Mouse (Mus musculus) stomach, postnatal 0 days (tissue): ENCODE results near the gene Rnf180. TPM values are rescaled to one million over a fixed set of nuclear protein-coding genes. Genes with fewer than 3 reads are reported as not detected.
A peak's percentile ranks its signal among the peaks of the same experiment; 100 is the strongest.

Experiments
- ATAC-seq: fragments of 200-750 bp; cut with Nextera tagmentation; 2 replicates; pipeline ENCODE4 v1.8.0; 2017; ENCODE audit not compliant: low FRiP score, low TSS enrichment
- DNase-seq: peaks from one replicate; pipeline ENCODE4 v3.0.0-alpha.2; 2016; ENCODE audit warnings: low spot score
- H3K27ac ChIP-seq: fragments of 300-500 bp; sonication (generic); replicated peaks from 2 replicates; pipeline ENCODE4 v1.5.1; 2014; ENCODE audit warnings: mild to moderate bottlenecking, control low read depth
- H3K27me3 ChIP-seq: fragments of 300-500 bp; sonication (generic); 2 replicates; pipeline ENCODE4 v1.6.1; 2014; ENCODE audit warnings: low read length; ENCODE audit not compliant: control insufficient read depth, insufficient read depth
- H3K36me3 ChIP-seq: fragments of 300-500 bp; sonication (generic); 2 replicates; pipeline ENCODE4 v1.6.1; 2014; ENCODE audit warnings: low read length, mixed read lengths; ENCODE audit not compliant: control insufficient read depth, insufficient read depth
- H3K4me1 ChIP-seq: fragments of 300-500 bp; sonication (generic); replicated peaks from 2 replicates; pipeline ENCODE4 v1.6.1; 2014; ENCODE audit warnings: antibody characterized with exemption; ENCODE audit not compliant: control insufficient read depth, insufficient read depth
- H3K4me2 ChIP-seq: fragments of 300-500 bp; sonication (generic); replicated peaks from 2 replicates; pipeline ENCODE4 v1.6.1; 2014; ENCODE audit warnings: low read depth, mild to moderate bottlenecking, control low read depth, moderate library complexity
- H3K4me3 ChIP-seq: fragments of 300-500 bp; sonication (generic); 2 replicates; pipeline ENCODE4 v1.5.1; 2014; ENCODE audit warnings: low read depth, low read length, control low read depth
- H3K9ac ChIP-seq: fragments of 300-500 bp; sonication (generic); 2 replicates; pipeline ENCODE4 v1.6.1; 2014; ENCODE audit warnings: mild to moderate bottlenecking, low read length, control low read depth, mixed read lengths
- H3K9me3 ChIP-seq: fragments of 300-500 bp; sonication (generic); 2 replicates; pipeline ENCODE4 v1.6.1; 2016; ENCODE audit warnings: low read length; ENCODE audit not compliant: control insufficient read depth
- CTCF ChIP-seq: IDR thresholded peaks from 2 replicates; pipeline ENCODE4 v1.5.1; 2016; ENCODE audit warnings: antibody characterized with exemption, low read depth, mild to moderate bottlenecking, moderate library complexity
- EP300 ChIP-seq: optimal IDR thresholded peaks from 2 replicates; pipeline ENCODE3; 2016; ENCODE audit warnings: antibody characterized with exemption
- WGBS: fragments of 180-500 bp; shearing (Covaris S2); extraction: QIAGEN DNeasy Blood & Tissue Kit; methylation state at CpG from one replicate; pipeline ENCODE4 v1.1.7; 2014; 5-methylcytosine and 5-hydroxymethylcytosine counted together
- polyA plus RNA-seq: library from polyadenylated mRNA; unstranded; fragments of >200 nt; fragmentation: Nextera tagmentation; extraction: Ambion mirVana; gene quantifications from 2 replicates; pipeline ENCODE4 v1.2.1, GENCODE M21; 2015

Rnf180 gene
- polyA plus RNA-seq, 1 experiment from 2014 or later: 1.2 TPM

DNA sequence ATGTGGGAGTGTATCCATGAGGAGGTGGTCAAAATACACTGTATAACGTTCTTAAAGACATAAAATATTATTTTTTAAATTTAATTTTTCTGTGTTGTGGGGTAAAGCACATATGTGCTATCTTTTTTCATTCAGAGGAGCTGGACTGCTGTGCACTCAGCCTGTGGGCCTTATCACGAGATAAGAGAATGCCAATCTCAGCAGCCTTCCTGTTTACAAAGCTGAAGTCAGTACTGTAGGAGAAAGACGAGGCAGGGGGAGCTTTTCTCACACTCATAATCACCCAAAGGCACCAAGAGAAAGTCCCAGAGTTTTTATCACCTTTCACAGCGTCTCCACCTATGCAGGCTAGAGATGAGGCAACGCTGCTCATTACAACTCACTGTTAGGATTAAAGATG, 160.2 kb downstream of the Rnf180 start:
- Histone ChIP-seq H3K9ac (no peak overlapping the region), H3K9me3 (no peaks in the 10 kb centered on the region), H3K4me1 (no peaks in the 10 kb centered on the region), H3K27ac (no peak overlapping the region), H3K4me2 (no peak overlapping the region), H3K4me3 (no peak overlapping the region), H3K27me3 (no peaks in the 10 kb centered on the region), H3K36me3 (no peaks in the 10 kb centered on the region)
- 53% methylated on average over 5 of the region's 5 CpGs for WGBS
- DNase-seq: no peak
- ATAC-seq: no peak
- TF ChIP-seq CTCF: no peak
- TF ChIP-seq EP300: no peak

DNA sequence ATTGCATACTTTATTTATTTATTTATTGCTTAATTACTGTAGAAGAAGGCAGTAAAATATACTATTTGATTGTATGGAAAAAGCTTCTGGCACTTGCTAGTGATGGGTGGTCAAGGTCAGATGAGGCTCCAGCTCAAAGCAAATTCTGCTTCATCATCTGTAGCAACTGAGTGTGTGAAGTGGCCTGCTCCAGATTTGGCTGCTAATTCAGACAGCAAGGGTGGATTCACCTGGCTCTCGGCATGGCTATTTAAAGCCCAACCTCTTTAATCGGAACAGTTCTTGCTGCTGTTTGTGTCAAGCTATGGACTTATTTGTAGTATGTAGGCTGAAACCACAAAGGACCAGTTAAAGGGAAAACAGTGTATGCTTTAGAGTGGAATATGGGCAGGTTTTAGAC, 161.8 kb downstream of the Rnf180 start:
- ATAC-seq (no peak), DNase-seq (no peak)
- no peaks in the 10 kb centered on the region for H3K9me3 ChIP-seq
- no peak overlapping the region for H3K9ac ChIP-seq
- no peak overlapping the region for H3K4me2 ChIP-seq
- H3K4me1 ChIP-seq: no peaks in the 10 kb centered on the region
- no peaks in the 10 kb centered on the region for H3K36me3 ChIP-seq
- H3K27me3 ChIP-seq: no peaks in the 10 kb centered on the region
- no peak overlapping the region for H3K4me3 ChIP-seq
- H3K27ac ChIP-seq: no peak overlapping the region
- WGBS: 78% methylated on average over 2 of the region's 2 CpGs
- TF ChIP-seq CTCF (no peak), EP300 (no peak)

DNA sequence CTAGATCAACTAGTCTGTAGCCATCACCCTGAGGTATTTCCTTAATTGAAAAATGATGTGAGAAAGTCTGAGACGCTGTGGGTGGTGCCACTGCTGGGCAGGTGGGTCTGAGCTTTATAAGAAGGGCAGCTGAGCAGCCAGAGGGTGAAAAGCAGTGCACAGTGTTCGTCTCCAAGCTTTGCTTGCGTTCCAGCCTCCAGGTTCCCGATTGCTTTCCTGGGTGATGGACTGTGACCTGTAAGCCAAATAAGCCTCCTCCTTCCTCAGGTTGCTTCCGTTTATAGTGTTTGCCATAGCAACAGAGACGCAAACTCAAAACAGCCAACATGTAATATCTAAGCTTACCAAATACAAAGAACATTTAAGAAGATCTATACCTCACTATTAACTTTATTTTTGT, 162.2 kb downstream of the Rnf180 start:
- no peak overlapping the region for H3K4me2 ChIP-seq
- no peak for DNase-seq

DNA sequence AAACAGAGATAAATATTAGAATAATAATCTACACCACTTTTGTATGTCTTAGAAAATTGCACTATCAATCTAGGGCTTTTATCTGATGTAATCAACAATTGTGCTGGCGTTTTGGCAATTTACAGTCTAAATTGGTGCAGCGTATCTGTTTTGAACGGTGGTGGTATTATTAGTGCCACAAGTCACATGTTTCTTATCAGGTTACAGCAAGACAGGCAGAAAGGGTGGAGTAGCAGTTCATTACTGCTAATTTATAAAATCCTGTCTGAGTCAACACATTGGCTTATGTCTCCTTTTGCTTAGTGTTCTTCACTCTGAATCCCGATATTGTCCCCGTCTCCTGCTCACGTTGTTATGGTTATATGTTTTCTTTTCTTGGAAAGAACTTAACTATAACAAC, 164.5 kb downstream of the Rnf180 start:
- H3K4me1 ChIP-seq: no peaks in the 10 kb centered on the region
- ATAC-seq (no peak), DNase-seq (no peak)
- H3K27me3 ChIP-seq: no peaks in the 10 kb centered on the region
- no peak overlapping the region for H3K4me2 ChIP-seq
- H3K4me3 ChIP-seq: no peak overlapping the region
- H3K9me3 ChIP-seq: no peaks in the 10 kb centered on the region
- no peaks in the 10 kb centered on the region for H3K36me3 ChIP-seq
- H3K27ac ChIP-seq: no peak overlapping the region
- WGBS: 78% methylated on average over 6 of the region's 6 CpGs
- TF ChIP-seq CTCF (no peak), EP300 (no peak)
- no peak overlapping the region for H3K9ac ChIP-seq

More for the DNA sequence above, 162.2 kb downstream of the Rnf180 start:
- Histone ChIP-seq H3K9me3 (no peaks in the 10 kb centered on the region), H3K27ac (no peak overlapping the region), H3K4me1 (no peaks in the 10 kb centered on the region), H3K27me3 (no peaks in the 10 kb centered on the region), H3K4me3 (no peak overlapping the region), H3K9ac (no peak overlapping the region), H3K36me3 (no peaks in the 10 kb centered on the region)
- TF ChIP-seq CTCF (no peak), EP300 (no peak)
- WGBS: 60% methylated on average over 6 of the region's 6 CpGs
- ATAC-seq: no peak

DNA sequence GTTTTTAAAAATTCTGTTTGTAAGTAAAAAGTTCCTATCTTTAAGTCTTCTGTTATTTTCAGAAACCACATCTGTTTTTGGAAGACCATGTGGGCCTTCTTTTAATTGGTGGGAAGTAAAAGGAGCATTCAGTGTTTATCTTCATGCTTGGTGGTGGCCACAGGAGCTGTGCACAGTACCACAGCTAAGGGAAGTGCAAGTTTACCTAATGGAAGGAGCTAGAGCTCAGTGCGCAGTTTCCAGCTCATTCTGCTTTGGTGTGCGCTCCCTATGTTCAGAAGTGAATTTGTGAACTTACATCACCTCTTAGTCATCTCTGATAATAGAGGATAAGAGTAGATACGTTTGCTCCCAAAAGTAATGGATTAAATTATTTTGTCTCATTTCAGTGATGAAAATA, 172.5 kb downstream of the Rnf180 start:
- H3K9ac ChIP-seq: no peak overlapping the region
- no peaks in the 10 kb centered on the region for H3K9me3 ChIP-seq
- H3K27ac ChIP-seq: no peak overlapping the region
- DNase-seq (no peak), ATAC-seq (0 out of 2 replicates have a peak, but pooled peaks have one; percentile 49)
- no peaks in the 10 kb centered on the region for H3K36me3 ChIP-seq
- no peaks in the 10 kb centered on the region for H3K4me1 ChIP-seq
- H3K27me3 ChIP-seq: no peaks in the 10 kb centered on the region
- 65% methylated on average over 3 of the region's 3 CpGs for whole genome bisulfite sequencing
- H3K4me2 ChIP-seq: no peak overlapping the region
- no peak overlapping the region for H3K4me3 ChIP-seq
- TF ChIP-seq CTCF (no peak), EP300 (no peak)

DNA sequence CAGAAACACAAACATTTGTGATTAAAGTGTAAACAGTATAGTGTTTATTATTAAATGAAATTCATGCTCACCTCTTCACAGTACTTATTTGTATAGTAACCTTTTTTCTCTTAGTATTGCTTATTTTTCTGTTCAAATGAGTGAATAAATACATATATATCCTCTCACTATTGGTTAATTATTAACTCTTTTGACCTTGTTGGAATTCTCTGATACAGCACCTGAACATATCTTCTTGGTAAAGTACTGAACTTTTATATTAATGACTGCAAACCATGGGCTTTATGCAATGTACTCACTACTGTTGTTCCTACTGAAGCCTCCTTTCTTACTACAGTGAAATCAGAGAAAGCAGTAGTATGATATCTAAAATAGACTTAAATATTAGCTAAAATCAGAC, 173.0 kb downstream of the Rnf180 start:
- ATAC-seq (no peak), DNase-seq (no peak)
- H3K27me3 ChIP-seq: no peaks in the 10 kb centered on the region

More for the DNA sequence above, 173.0 kb downstream of the Rnf180 start:
- Histone ChIP-seq H3K4me1 (no peaks in the 10 kb centered on the region), H3K4me2 (no peak overlapping the region), H3K36me3 (no peaks in the 10 kb centered on the region), H3K27ac (no peak overlapping the region), H3K9ac (no peak overlapping the region), H3K4me3 (no peak overlapping the region), H3K9me3 (no peaks in the 10 kb centered on the region)
- TF ChIP-seq EP300: no peak
- TF ChIP-seq CTCF: no peak
